Mouse (Mus musculus) testis, adult 2 months (tissue): ENCODE measurements around the gene Spred2.

Experiments used
- CTCF ChIP-seq: fragments of 200-500 bp; IDR thresholded peaks from 2 replicates; pipeline ENCODE4 v1.5.1; 2012; ENCODE audit warnings: low read depth, mild to moderate bottlenecking, inconsistent platforms, low read length, moderate library complexity; ENCODE audit not compliant: control insufficient read depth, insufficient read depth, insufficient replicate concordance
- POLR2A ChIP-seq: fragments of 200-500 bp; IDR thresholded peaks from 2 replicates; pipeline ENCODE4 v1.6.1; 2012; ENCODE audit warnings: low read depth, mild to moderate bottlenecking, inconsistent platforms, low read length, moderate library complexity; ENCODE audit not compliant: control insufficient read depth

DNA sequence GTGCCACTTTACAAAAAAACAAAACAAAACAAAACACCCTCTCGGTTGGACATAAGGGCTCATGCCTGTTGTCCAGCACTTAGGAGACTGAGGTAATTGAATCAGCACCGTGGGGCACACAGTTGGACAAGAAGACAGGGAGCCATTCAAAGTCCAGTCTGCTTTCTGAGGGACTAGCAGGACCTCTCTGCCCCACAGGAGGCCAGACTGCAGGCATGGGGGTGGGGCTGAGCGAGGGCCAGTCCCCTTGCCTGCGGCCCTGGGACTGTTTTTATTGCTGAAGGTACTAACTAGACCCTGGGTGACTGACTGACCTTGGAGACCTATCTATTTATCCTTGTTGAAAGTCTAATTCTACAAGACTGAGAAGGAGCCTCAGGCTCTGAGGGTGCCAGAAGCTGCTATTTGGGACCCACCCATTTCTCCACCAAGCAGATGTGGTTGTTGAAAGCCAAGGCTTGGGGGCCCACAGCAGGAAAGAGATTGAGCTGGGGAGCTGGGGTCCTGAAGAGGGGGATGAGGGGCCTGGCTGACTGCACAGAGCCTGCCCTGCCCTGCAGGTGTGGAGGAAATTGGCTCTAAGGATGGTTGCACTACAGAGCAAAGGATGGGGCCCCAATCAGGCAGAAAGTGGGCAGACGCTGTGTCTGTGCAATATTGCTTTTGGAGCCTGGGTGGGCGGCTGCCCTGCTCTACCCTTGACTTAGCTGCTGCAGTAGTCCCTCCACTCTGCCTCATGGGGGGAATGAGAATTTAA lies 117.2 kb downstream of the Spred2 start:
- TF ChIP-seq POLR2A (no peak), CTCF (no peak)
